Mouse (Mus musculus) layer of hippocampus, adult 11-12 months (tissue): ENCODE data around the gene Mgat4a.
A peak's percentile ranks its signal among the peaks of the same experiment; 100 is the strongest.

Experiments used
- DNase-seq: peaks from one replicate; pipeline ENCODE4 v3.0.0; 2022; ENCODE audit warnings: low spot score

Gene Mgat4a

DNA sequence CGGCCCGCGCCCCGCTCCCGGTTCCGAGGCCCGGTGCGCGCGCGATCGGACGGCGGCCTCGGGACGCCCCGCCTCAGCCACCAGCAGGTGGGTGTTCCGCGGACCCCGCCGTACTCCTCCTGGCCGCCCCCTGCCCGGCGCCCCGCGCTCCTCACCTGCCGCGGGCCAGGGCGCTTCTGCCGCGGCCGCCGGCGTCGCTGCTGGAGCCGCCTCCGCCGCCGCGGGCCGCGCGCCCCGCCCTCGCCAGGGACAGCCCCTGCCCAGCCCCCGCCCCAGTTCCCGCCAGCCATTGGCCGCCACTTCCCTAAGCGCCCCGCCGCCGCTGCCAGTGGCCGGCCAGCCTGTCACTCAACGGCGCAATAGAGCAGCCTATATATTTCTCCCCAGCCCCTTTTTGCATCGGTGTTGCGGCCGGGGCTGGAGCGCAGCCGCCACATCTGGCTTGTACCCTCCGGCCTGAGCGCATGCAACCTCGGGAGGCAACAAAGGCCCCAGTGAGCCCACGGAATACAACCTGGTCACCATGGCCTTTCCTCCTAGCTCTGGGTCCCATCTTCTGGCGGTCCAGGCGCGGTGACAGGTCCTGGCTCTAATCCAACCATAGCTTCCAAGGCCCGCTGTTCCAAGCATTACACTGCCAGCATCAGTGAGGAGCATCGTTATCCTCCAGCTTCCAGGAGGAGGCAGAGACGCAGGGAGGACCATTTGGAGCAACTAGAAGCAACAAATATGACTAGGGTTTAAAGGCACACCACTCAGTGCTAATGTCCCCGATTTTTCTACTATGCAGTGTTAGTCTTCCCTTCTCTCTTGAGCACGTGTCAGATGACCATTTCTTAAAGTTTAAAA lies at the start of gene Mgat4a:
Gene Mgat4a, minus strand, starts transcription at position 207 of the 849 bp plus-strand sequence.
- DNase-seq, result peak; percentile 91

DNA sequence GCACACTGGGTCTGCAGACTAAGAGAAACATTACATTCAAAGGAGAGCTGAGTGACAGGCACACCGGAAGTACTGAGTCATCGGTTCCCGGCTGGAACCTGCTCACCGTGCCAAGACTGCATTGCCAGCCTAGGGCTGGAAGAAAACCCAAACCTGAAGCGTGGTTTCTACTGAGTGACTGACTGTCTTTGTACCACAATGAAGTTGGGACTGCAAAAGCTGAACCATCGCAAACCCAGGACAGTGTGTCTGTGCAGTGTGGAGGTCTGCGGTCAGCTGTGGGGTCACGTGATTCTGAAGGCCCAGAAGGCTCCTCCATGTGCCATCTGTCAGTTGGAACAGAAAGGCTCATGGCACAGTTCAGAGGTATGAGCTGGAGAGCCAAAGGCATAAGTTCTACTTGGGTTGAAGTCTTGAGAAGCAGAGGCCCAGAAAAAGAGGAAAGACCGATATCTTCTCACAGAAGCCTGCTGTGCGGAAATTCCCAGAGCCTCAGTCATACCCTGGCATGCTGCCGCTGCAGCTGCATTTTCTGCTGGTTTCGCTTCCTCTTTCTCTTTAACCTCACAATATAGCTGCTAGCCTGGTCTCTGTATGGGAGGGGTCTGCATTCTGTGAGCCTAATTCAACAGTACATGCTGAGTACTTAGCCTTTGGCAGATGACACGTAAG lies 45.1 kb upstream of the Mgat4a start:
- peak; percentile 68 for DNase-seq

DNA sequence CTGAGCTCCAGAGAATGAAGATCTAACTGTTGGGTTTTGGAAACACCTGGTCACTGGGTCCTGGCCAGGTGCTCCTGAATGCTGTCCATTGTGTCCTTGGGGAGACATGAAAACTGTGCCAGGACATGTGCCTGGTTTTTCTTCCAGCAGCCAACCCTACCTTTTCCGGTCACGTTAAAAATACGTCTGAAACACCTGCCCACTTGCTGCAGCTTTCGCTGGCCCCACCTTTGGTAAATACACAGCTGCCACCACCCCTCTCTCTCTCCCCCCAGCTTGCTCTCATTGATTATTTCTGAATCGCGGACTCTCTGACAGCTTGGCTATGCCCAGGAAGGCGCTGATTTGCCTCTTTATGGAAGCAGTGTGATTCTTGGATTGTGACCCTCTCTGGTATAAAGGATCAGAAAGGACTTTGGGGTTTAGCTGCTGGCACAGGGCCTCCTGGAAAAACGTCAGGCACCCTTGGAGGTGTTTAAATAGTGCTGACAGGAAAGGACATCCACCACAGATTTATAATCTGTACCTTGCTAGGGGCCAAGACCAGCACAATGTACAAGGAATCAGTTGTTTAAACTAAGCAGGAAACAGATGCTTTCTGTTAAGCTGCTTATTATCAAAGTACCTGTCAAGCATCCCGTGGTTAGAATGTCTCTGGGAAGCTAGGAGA lies 43.1 kb upstream of the Mgat4a start:
- DNase-seq, result no peak

DNA sequence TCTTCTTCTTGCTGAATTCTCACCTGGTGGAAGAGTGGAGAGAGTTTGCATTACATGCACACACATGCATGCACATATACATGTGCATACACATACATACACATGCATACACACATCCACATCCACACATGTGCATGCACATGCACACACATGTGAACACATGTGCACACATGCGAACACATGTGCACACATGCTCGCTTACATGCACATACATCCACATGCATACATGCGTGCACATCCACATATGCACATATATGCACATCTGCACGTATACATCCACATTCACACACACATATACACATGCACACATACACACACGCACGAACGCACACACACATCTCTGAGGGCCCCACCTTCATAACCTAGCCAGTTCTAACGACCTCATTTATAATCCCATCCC lies 42.4 kb upstream of the Mgat4a start:
- no peak for DNase-seq

DNA sequence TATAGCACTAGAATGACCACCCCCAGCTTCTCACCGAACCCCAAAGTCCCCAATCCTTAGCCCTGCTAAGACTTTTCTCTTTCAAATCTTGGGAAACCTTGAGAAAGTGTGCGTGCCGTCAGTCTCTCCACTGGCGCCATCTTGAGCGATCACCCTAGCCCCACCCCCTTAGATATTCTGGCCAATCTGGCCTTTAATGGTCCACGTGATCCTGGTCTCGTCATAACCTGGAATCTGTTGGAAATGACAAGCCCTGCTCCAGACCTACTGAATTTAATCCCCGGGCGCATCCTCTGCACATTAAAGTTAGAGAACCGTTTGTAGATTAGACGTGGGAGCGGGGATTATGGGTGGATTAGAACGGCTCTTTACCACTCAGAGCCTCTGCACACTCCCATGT lies 38.9 kb upstream of the Mgat4a start:
- no peak for DNase-seq

DNA sequence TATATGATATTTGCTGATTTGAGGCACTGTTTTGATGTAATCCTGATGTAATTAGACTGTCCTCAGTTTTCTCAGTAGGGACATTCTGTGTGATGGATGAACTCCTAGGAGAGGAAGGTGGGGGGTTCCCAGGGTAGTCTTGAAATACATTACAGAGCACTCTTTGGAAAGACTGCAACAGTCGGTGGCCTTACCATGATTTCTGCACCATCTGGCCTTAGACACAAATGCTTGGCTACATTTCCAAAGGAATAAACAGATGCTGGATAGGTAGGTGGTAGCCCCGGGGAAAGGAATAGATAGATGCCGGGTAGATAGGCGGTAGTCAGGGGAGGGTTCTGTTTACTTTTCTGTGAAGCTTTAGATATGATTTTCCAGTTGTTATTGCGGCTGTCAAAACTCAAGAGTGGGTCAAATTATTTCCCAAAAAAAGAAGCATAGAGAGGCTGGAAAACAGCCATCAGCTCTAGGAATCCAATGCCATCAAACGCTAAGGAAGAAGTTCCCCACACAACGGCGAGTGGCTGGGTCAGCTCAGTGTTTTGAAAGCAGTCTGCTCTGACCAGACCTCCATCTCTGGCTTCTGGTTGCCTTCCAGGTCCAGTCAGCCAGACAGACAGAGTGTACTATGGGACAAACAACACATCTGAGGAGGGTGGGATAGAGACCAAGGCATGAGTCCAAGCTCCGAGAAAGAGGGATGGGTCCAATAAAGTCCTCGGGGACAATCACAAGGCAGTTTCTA lies 31.9 kb upstream of the Mgat4a start:
- no peak for DNase-seq

DNA sequence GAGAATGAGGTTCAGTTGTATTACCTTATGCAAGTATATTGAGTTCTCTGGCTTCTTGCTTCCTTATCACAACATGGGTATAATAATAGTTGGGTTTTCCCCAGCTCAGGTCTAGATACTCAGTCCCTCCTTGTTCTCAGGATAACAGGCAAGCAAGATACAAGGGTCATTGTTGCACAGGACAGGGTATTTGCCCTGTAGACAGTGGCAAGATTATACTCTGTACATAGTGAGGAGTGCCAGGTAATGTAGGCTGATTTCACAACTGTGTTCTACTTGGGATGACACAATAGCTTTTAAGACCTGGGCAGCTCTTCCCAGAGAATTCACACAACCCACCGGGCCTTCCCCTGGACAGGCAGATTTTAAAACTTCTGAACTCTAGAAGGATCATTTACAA lies 27.6 kb upstream of the Mgat4a start:
- DNase-seq, result no peak

DNA sequence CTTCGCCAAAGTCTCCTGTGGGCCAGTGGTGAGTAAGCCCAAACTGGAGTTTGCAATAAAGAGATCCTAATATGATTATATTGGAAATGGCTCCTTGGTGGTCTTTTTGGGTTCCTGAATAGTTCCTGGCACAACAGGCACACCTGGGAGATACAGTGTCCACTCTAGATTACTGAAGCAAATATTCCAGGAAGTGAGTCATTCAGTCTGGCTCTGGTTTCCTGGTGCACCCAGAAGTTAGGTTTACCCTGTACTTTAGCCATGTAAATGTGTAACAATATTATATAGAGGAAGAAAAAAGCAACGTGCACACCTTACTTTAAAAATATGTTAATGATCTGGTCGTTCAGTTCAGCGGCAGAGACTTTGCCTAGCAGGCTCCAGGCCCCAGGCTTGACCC lies 25.9 kb upstream of the Mgat4a start:
- DNase-seq, result no peak

DNA sequence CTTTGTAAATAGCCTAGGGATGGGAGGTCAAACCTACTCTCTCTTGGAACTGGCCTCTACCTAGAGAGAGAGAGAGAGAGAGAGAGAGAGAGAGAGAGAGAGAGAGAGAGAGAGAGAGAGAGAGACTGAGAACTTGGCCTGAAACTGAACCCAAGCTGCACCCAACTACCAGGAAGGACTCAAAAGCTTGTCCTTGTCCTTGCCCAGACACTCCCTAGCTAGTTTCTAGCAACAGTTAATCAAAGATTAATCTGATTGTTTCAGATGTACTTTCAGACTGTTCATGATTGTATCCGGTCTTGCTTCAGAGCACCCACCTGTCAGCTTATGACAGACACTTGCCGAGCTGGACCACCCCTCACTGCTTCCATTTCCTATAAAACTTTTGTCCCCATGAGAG lies 25.5 kb upstream of the Mgat4a start:
- DNase-seq, result no peak

DNA sequence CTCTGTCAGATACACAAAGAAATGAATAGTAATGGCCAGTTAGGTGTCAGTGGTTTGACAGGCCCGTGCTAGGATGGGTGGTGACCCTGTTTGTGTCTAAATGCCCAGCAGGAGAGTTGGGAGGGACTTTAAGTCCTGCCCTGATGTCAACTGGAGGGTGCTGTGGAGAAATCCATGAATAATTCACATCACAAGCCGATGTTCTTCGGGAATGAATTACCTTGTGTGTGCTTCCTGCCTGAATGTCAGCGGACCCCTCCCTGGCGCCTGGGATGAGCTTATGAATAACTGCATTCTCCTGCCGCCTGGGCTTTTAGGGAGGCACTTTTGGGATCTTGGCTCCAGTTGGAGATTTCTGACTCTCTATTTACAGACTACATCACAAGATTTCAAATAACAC lies 24.6 kb upstream of the Mgat4a start:
- no peak for DNase-seq

DNA sequence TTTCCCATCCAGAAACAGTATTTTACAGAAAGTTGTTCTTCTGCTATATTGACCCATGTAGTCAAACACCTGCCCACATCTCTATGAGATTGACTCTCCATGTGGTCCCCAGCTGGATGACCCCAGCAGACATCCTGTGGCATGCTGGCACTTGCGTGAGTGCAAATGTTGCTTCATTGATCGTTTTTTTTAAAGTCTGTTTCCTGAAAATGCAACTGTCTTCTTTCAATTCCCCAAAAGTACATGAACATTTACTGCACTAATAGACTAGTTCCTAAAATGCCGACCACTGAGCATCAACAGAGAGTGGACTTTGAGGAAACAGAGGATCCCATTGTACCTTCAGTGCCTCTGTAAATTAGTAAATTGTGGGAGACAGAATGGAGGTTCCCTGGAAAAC lies 21.1 kb upstream of the Mgat4a start:
- peak; percentile 16 for DNase-seq

DNA sequence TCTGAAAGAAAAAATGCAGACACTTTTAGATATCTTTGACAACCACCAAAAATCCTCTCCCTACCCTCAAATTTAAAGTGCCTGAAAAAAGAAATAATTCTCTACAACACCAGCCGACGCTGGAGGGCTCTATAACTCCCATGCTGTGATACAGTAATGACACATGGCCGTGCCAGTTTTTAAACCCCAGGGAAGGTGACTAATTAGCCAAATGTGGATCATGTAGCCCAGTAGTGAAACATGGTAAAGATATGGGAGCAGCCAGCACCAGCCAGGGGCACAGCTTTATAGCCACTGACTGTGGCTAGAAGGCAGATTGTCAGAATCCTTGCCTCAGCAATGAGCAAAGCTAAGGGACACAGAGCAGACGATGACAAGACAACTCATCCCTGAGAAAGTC lies 19.5 kb upstream of the Mgat4a start:
- no peak for DNase-seq

DNA sequence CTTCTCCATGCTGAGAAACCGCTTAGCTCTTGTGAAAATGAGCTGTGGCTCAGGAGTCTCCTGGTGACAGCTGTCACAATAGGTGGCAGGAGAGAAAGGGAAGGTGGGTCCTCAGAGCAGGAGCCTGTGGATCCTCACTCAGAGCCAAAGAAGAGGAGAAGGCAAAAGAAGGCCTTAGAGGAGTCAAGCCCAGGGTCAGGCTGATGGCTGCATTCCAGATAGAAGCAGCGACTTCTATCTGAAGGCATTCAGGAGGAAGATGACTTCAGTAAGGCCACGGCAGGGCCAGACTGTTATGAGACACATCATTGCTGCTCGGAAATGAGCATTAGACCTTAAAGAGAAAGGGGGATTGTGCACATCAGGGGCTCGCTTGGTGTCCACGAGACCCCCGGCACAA lies 11.2 kb upstream of the Mgat4a start:
- DNase-seq, result no peak

DNA sequence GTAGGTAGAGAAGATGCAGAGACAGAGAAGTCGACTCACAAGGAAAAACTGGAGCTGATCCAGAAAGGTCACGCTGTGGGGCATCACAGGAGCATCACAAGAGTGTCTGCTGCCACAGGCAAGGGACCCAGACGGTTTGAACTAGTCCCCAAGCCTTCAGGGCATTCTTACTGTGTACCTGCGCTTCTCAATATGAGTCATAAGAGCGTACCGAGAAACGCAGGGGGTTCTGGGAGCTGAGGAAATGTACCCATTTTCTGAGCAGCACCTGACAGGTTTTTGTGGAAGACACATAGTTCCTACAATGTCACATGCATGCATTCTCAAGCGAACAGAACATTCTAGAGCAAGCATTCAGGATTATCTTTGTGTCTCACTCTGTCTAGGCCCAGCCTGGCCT lies 8.7 kb upstream of the Mgat4a start:
- DNase-seq, result no peak

DNA sequence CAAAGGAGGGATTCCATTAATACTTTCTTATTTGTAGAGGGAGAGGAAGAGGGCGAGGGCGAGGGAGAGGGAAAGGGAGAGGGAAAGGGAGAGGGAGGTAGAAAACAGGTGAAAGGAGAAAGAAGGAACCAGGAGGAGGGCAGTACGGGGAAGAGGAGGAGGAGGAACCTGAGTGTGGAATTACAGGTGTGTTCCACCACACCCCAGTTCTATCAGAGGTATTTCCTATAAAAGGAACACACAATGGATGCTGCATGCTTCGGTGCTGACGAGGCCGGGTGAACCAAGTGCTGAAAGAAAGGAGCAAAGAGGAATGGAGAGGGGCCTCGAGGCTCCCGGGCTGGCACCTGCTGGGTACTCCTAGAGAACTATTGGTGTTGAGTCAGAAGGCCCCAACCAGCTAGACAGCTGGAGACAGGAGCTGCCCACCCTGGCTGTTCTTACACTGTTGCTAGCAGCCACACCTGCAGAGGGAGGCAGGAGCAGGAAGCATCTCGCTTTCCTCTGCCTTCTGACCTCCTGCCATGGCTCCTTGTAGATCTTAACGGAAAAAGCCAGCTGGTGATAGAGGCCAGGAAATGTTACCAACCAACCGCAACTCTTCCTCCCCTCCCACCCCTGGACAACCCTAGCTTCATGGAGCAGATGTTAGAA lies 5.7 kb upstream of the Mgat4a start:
- DNase-seq, result no peak

DNA sequence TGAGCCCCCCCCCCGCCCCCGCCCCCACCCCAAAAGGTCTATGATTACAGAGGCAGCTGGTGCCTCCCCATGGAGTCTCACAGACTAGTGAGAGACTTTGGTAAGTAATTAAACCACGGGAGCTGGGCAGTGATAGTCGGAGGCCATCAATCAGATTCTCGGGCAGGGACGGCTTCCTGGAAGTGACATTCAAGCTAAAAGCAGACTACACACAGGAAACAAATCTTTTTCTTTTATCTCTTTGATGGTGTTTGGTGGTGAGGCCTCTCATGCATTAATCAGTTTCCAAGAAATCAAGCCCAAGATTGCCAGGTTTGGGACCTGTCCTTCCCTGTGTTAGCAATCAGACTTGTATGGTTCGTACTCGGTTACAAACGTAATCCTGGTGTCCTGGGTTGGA lies 3.4 kb upstream of the Mgat4a start:
- DNase-seq, result no peak

DNA sequence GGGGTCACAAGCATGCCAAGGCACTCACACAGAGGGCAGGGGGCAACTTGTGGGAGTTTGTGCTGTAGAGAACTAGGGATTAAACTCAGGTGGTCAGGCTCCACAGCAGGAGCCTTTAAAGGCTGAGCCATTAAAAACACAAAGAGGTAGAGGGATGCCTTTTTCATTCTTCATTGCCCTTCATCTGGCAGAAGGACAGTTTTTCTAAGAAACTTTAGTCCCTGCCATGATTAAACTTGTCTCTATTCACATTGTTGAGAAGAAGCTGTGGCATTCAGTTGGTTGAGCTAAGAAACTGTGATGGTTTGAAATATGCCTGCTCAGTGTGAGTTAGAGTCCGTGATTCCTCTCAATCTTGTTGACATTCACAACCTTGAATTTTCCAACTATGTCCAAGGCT lies 2.2 kb upstream of the Mgat4a start:
- DNase-seq, result no peak

DNA sequence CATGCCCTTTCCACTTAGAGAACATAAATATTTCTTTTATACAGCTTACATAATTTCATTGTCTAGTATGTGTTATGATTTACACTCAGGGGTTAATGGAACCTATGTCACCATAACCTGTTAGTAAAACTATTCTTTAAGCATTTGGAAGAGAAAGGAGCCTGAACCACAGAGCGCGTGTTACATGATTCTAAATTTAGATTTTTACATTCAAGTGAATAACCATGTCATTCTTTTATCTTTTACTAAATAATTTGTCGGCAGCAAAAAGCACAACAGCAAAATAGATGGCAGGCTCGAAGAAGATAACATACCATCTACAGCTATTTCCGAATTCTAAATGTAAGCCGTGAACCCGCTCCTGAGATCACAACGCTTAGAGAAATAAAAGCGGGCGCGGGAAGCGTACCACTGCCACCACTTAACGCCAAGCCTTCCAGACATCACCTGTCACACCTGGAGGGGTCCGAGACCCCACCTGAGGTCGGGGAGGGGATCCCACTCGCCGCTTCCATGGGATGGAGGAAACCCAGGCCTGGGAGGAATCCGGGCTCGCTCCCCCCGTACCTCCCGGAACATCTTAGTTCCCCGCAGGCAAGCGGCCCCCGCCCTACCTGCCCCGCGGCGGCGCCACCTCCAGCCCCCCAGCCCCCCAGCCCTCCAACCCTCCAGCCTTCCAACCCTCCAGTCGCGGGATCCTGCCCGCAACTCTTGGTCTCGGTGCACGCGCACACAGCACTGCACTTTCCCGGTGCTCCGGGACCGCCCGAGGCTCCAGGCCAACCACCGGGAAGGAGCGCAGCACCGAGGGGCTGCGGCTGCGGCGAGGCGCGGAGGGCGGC lies 627 bp downstream of the Mgat4a start:
- DNase-seq, result no peak

DNA sequence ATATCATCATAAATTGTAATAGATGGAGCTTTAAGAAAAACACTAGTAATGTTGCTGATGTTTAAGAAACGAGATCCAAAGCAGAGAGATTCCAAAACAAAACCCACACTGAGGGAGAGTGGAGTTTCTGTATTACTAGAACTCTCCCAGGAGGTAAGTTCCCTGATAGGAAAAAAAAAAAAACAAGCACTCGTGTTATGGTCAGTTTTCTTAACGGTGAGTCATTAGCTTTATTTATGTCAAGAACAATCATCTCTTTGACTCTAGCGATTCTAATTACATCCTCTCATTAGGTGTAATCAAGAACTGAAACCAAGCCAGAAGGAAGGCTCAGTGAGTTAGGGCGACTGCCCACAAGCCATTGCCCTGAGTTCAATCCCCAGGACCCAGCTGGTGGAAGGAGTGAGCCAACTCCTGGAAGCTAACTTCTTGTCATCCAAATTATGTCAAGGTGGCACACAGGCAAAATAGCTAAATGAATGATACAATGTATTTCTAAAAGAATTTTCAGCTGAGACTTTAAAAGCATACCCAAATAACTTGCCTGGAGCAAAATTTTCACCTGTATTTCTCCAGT lies 6.2 kb downstream of the Mgat4a start:
- DNase-seq, result no peak

DNA sequence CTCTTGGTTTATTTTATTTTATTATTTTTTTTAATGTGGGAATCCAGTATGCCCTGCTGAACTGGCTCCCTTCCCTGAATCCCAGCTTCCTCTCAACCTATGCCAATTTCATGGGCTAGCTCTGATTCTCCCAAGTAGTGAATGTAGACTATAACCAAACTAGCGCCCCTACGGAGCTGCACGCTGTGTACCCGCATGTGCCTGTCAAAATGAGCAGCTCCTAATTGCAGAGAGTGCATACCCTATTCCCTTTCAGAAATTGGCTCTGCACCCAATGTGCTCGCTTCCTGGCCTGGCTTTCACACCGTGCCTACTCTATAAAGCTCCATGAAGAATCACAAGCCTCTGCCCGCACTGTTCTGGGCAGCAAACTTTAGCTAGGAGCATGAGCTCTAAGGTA lies 7.6 kb downstream of the Mgat4a start:
- DNase-seq, result no peak

DNA sequence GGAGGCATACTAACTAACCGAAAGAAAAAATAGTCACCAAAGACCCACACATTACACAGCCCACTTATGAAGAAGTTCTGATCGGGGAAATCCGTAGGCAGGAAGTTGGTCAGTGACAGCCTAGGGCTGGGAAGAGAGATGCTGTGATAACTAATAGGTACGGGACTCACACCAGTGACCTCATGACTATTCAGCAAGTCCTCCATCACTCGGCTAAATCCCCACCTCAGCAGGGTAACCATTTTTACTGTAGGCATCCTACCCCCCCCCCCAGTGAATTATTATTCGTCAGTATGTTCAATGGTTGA lies 8.3 kb downstream of the Mgat4a start:
- no peak for DNase-seq
